Mouse (Mus musculus) C2C12 (cell line): ENCODE data around the gene Nup50.

Experiments used
- CEBPB ChIP-seq: IDR thresholded peaks from one replicate; pipeline ENCODE4 v1.6.1; 2011; ENCODE audit warnings: low read depth, mild to moderate bottlenecking, control low read depth, moderate library complexity
- CTCF ChIP-seq: IDR thresholded peaks from one replicate; pipeline ENCODE4 v1.5.1; 2011; ENCODE audit not compliant: control insufficient read depth, insufficient read depth, insufficient read length
- FOSL1 ChIP-seq: IDR thresholded peaks from one replicate; pipeline ENCODE4 v1.8.0; 2011; ENCODE audit warnings: mild to moderate bottlenecking, low read length; ENCODE audit not compliant: poor library complexity, insufficient read depth, severe bottlenecking
- MAX ChIP-seq: IDR thresholded peaks from one replicate; pipeline ENCODE4 v1.6.1; 2011; ENCODE audit warnings: mild to moderate bottlenecking, control low read depth
- MYOD1 ChIP-seq: IDR thresholded peaks from one replicate; pipeline ENCODE4 v1.6.1; 2011; ENCODE audit warnings: low read depth; ENCODE audit not compliant: control insufficient read depth, insufficient read length
- MYOG ChIP-seq: IDR thresholded peaks from one replicate; pipeline ENCODE4 v1.6.1; 2011; ENCODE audit not compliant: control insufficient read depth, insufficient read length; ENCODE audit errors: extremely low read depth
- USF1 ChIP-seq: IDR thresholded peaks from one replicate; pipeline ENCODE4 v1.6.1; 2011; ENCODE audit warnings: low read depth, mild to moderate bottlenecking, control low read depth, moderate library complexity

DNA sequence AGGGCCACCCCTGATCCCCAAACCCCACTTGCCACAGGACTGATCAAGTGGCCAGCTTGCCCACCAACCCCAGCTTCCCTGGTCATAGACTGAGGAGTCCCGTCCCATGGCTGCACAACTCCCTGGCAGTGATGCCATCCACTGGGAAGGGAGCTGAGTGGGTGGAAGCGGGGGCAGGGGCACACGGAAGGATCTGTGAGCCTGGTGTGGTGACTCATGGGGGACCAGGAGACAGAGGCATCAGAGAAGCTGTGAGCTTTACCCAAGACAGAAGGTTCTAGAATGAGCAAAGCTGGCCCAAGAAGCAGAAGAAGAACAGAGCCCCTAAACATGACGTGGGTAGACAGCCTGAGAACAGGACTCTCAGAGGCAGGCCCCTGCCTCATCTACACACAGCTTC lies 26.8 kb downstream of the Nup50 start:
- TF ChIP-seq CEBPB (no peak), CTCF (no peak), MAX (no peak), USF1 (no peak), MYOD1 (no peak), FOSL1 (no peak), MYOG (no peak)
